Mouse (Mus musculus) activated CD4-positive, CD25-positive, alpha-beta regulatory T cell (primary cell): Measurements from ENCODE around the gene Olfr603. TPM values are rescaled to one million over a fixed set of nuclear protein-coding genes. Genes with fewer than 3 reads are reported as not detected.

Source experiments
- polyA plus RNA-seq, 2 experiments: library from polyadenylated mRNA; unstranded; fragments of 100-300 nt; shearing (Covaris generic); gene quantifications; one replicate each; pipeline ENCODE4 v1.2.1; 2017

Olfr603 gene
- not detected for polyA plus RNA-seq

GRCm38 (mm10) chr7:103386077-103386476 lies at the start of gene Olfr603:
Gene Olfr603, minus strand, starts transcription at chr7:103386177.

GRCm38 (mm10) chr7:103414772-103415171 lies 28.8 kb upstream of the Olfr603 start, which contains the start of gene Usp17lc:
Gene Usp17lc, plus strand, starts transcription at chr7:103415072.

GRCm38 (mm10) chr7:103362555-103362954 lies 23.4 kb downstream of the Olfr603 start, which contains the start of gene Olfr601:
Gene Olfr601, minus strand, starts transcription at chr7:103362655.

GRCm38 (mm10) chr7:103349569-103349968 lies 36.4 kb downstream of the Olfr603 start, which contains the start of gene Olfr600:
Gene Olfr600, minus strand, starts transcription at chr7:103349669.

GRCm38 (mm10) chr7:103335617-103336016 lies 50.4 kb downstream of the Olfr603 start, which contains the start of gene Olfr599:
Gene Olfr599, plus strand, starts transcription at chr7:103335917.

Other genes with a start within 250 kb of the Olfr603 start
- gene Olfr588-ps1, start 245.3 kb downstream of the Olfr603 start, polyA plus RNA-seq = under 1 TPM in 1 of 2 experiments, not detected in 1; 0.04 TPM
- not detected for gene Olfr589, start 229.8 kb downstream of the Olfr603 start, polyA plus RNA-seq
- not detected for gene Olfr591, start 207.8 kb downstream of the Olfr603 start, polyA plus RNA-seq
- gene Olfr592, start 201.4 kb downstream of the Olfr603 start, polyA plus RNA-seq = under 1 TPM in 1 of 2 experiments, not detected in 1; 0.05 TPM
- not detected for gene Olfr593, start 174.3 kb downstream of the Olfr603 start, polyA plus RNA-seq
- under 1 TPM in 1 of 2 experiments, not detected in 1; 0.36 TPM for gene Olfr594, start 169.2 kb downstream of the Olfr603 start, polyA plus RNA-seq
- not detected for gene Usp17ld, start 133.7 kb downstream of the Olfr603 start, polyA plus RNA-seq
- not detected for gene Olfr596, start 80.5 kb downstream of the Olfr603 start, polyA plus RNA-seq
- under 1 TPM in 1 of 2 experiments, not detected in 1; 0.55 TPM for gene Olfr597, start 69.9 kb downstream of the Olfr603 start, polyA plus RNA-seq
- not detected for gene Olfr598, start 62.6 kb downstream of the Olfr603 start, polyA plus RNA-seq
- not detected for gene Olfr599, start 50.3 kb downstream of the Olfr603 start, polyA plus RNA-seq
- gene Olfr600, start 36.5 kb downstream of the Olfr603 start, polyA plus RNA-seq = not detected
- not detected for gene Olfr601, start 23.5 kb downstream of the Olfr603 start, polyA plus RNA-seq
- gene Usp17lc, start 28.9 kb upstream of the Olfr603 start, polyA plus RNA-seq = under 1 TPM in 1 of 2 experiments, not detected in 1; 0.25 TPM
- gene Olfr605, start 59.3 kb upstream of the Olfr603 start, polyA plus RNA-seq = not detected
- under 1 TPM in 1 of 2 experiments, not detected in 1; 0.07 TPM for gene Olfr606, start 62.9 kb upstream of the Olfr603 start, polyA plus RNA-seq
- under 1 TPM in 1 of 2 experiments, not detected in 1; 0.05 TPM for gene Olfr607, start 78.0 kb upstream of the Olfr603 start, polyA plus RNA-seq
- not detected for gene Olfr608, start 83.7 kb upstream of the Olfr603 start, polyA plus RNA-seq
- gene Olfr609, start 111.9 kb upstream of the Olfr603 start, polyA plus RNA-seq = under 1 TPM in 1 of 2 experiments, not detected in 1; 0.17 TPM
- not detected for gene Olfr610, start 125.9 kb upstream of the Olfr603 start, polyA plus RNA-seq
- not detected for gene Olfr611, start 134.7 kb upstream of the Olfr603 start, polyA plus RNA-seq
- gene Olfr612, start 156.5 kb upstream of the Olfr603 start, polyA plus RNA-seq = not detected
- not detected for gene Olfr613, start 161.9 kb upstream of the Olfr603 start, polyA plus RNA-seq
- gene Olfr615, start 169.9 kb upstream of the Olfr603 start, polyA plus RNA-seq = under 1 TPM in 1 of 2 experiments, not detected in 1; 0.28 TPM
- gene Olfr616, start 183.0 kb upstream of the Olfr603 start, polyA plus RNA-seq = under 1 TPM in 1 of 2 experiments, not detected in 1; 0.11 TPM
- gene Olfr617, start 186.9 kb upstream of the Olfr603 start, polyA plus RNA-seq = not detected
- gene Olfr618, start 203.9 kb upstream of the Olfr603 start, polyA plus RNA-seq = not detected
- not detected for gene Olfr619, start 214.4 kb upstream of the Olfr603 start, polyA plus RNA-seq
- gene Olfr620, start 226.4 kb upstream of the Olfr603 start, polyA plus RNA-seq = under 1 TPM; 0.06 to 0.15 TPM